Mouse (Mus musculus) testis, adult 2 months (tissue): ENCODE results near the gene Nt5m. TPM values are rescaled to one million over a fixed set of nuclear protein-coding genes. Genes with fewer than 3 reads are reported as not detected.

ENCODE experiments used
- H3K27ac ChIP-seq: fragments of 200-500 bp; 2 replicates; pipeline ENCODE4 v1.5.1; 2012; ENCODE audit warnings: low read depth, low read length; ENCODE audit not compliant: control insufficient read depth, insufficient read depth
- H3K27me3 ChIP-seq: fragments of 200-500 bp; 2 replicates; pipeline ENCODE4 v1.6.1; 2012; ENCODE audit warnings: mild to moderate bottlenecking, low read length, moderate library complexity; ENCODE audit not compliant: control insufficient read depth, insufficient read depth
- H3K36me3 ChIP-seq: fragments of 200-500 bp; 2 replicates; pipeline ENCODE4 v1.6.1; 2012; ENCODE audit warnings: mild to moderate bottlenecking, low read length; ENCODE audit not compliant: control insufficient read depth, insufficient read depth
- H3K4me1 ChIP-seq: fragments of 200-500 bp; 2 replicates; pipeline ENCODE4 v1.6.1; 2012; ENCODE audit warnings: low read length; ENCODE audit not compliant: control insufficient read depth, insufficient read depth
- H3K4me3 ChIP-seq: fragments of 200-500 bp; 2 replicates; pipeline ENCODE4 v1.5.1; 2012; ENCODE audit warnings: low read depth, mild to moderate bottlenecking, low read length, moderate library complexity, mixed read lengths; ENCODE audit not compliant: control insufficient read depth
- CTCF ChIP-seq: fragments of 200-500 bp; IDR thresholded peaks from 2 replicates; pipeline ENCODE4 v1.5.1; 2012; ENCODE audit warnings: low read depth, mild to moderate bottlenecking, inconsistent platforms, low read length, moderate library complexity; ENCODE audit not compliant: control insufficient read depth, insufficient read depth, insufficient replicate concordance
- POLR2A ChIP-seq: fragments of 200-500 bp; IDR thresholded peaks from 2 replicates; pipeline ENCODE4 v1.6.1; 2012; ENCODE audit warnings: low read depth, mild to moderate bottlenecking, inconsistent platforms, low read length, moderate library complexity; ENCODE audit not compliant: control insufficient read depth
- polyA plus RNA-seq: library from polyadenylated mRNA; depleted of rRNA; stranded (reverse); fragments of >200 nt; gene quantifications from 2 replicates; pipeline ENCODE4 v1.2.3, GENCODE M21; 2012; rRNA removed

Gene Nt5m
- polyA plus RNA-seq, 1 experiment, result 97.1 TPM

DNA sequence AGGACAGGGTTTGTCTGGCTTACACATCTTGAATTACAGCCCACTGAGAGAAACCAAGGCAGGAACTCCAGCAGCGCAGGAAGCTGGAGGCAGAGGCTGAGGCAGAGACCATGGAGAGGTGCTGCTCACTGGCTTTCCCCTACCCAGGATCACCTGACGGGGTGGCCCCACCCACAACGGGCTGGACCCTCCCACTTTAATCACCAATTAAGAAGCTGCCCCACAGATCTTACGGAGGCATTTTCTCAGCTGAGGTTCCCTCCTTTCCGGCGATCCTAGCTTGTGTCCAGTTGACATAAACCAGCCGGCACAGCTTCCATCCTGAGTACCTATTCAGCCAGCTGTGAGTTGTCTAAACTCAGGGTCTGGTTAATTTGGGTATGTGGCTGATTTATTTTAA is 82.0 kb downstream of the Nt5m start:
- Histone ChIP-seq H3K4me1 (no peaks in the 10 kb centered on the region), H3K27me3 (no peaks in the 10 kb centered on the region), H3K36me3 (no peaks in the 10 kb centered on the region), H3K27ac (no peak overlapping the region), H3K4me3 (no peak overlapping the region; the same call in 1 of the 2 replicates)
- TF ChIP-seq CTCF, result no peak
- TF ChIP-seq POLR2A, result no peak

DNA sequence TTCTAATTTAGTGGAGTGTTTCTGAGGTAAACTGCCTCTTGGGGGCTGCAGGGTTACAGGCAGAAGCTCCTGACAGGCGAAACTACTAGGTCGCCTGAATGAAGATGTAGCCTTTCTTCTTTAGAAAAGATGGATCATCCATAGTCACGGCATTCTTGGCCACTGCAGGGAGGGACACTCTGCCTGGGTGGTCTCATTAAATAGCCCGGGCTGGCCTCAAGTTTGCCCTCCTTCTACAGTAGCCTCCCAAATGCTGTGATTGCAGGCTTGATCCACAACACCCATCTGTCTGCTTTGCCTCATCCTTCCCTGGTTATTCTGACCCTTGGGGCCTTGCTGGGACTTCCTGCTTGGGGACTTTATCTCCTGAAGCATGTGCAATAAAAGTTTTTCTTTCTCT is 90.8 kb downstream of the Nt5m start:
- TF ChIP-seq CTCF (no peak), POLR2A (no peak)
- Histone ChIP-seq H3K36me3 (no peaks in the 10 kb centered on the region), H3K27me3 (no peaks in the 10 kb centered on the region), H3K4me3 (no peak overlapping the region), H3K27ac (no peak overlapping the region), H3K4me1 (no peaks in the 10 kb centered on the region)

Other genes with a start within 250 kb of the Nt5m start
- not detected in 2 replicates for gene Olfr223, start 246.2 kb upstream of the Nt5m start, polyA plus RNA-seq
- 237 and 246 TPM in 2 replicates for gene Mprip, start 178.1 kb upstream of the Nt5m start, polyA plus RNA-seq
- 101 and 110 TPM in 2 replicates for gene Pld6, start 51.8 kb upstream of the Nt5m start, polyA plus RNA-seq
- gene Flcn, start 29.4 kb upstream of the Nt5m start, polyA plus RNA-seq, result 20.0 and 20.3 TPM in 2 replicates
- 44.1 and 56.9 TPM in 2 replicates for gene Cops3, start 391 bp downstream of the Nt5m start, polyA plus RNA-seq
- gene Med9, start 108.8 kb downstream of the Nt5m start, polyA plus RNA-seq, result 74.5 and 78.5 TPM in 2 replicates
- gene Rasd1, start 125.5 kb downstream of the Nt5m start, polyA plus RNA-seq, result 7.8 and 8.9 TPM in 2 replicates
- 40.0 and 41.5 TPM in 2 replicates for gene Pemt, start 207.0 kb downstream of the Nt5m start, polyA plus RNA-seq